Mouse (Mus musculus): ENCODE measurements around the gene Lgr4.

DNA sequence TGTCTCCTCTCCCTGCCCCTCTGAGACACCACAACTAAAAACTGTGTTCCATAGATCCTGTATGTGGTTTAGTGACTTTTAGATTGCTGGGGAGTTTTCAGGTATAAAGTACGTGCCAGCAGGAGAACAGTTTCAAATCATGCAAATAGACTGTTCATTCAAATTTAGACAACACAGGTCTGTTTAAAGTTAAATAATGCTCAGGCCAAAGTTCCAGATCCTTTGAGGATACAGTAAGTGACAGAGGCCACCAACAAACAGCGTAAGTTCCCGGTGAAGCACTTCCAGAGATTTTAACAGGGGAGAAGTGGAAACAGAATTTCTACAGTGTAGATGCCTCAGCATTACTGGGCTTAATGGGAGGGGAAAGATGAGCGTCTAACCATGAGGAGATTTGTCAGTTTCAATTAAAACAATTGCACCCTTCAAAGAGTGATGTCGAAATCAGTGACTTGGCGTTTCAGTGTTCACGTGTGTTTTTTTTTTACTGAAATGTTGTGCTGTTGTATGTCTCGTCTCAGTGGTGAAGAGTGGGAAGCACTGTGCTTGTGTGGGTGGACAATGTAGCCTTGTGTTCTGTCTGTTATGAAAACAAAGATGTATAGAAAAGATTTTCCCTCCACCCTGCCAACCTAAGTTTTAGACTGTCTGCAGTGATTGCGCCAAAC is 48.4 kb downstream of the Lgr4 start:
- TF ChIP-seq POLR2A (IDR thresholded peaks at IDR 0.05; ENCODE audit: borderline replicate concordance, insufficient read depth, low read length) = no peak
- TF ChIP-seq CTCF (IDR thresholded peaks at IDR 0.05; ENCODE audit: borderline replicate concordance, insufficient read depth, low read depth, low read length) = no peak

Data from cerebellum, adult 2 months (tissue).